Mouse (Mus musculus): ENCODE results near the gene Gm42372.

Gm42372 gene

GRCm38 (mm10) chr7:17009326-17010009 is 26.6 kb downstream of the Gm42372 start:
- DNase-seq, result no peak

DNA sequence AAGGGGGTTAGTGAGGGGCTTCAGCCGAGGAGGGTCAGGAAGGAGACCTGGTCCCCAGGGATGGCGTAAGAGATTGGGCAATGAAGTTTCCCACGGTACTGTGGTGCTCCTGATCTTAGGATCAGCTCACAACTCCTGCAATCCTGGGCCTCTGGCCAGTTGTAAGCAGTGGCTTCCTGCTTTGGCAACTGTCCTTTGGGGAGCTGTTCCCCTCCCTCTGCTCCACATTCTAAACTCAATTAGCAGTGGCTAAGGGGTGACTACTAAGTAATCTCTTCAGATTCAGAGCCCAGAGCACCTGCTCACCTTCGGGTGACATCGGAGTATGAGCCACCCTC is 27.1 kb downstream of the Gm42372 start:
- DNase-seq, result no peak

GRCm38 (mm10) chr7:17011909-17012590 is 29.2 kb downstream of the Gm42372 start:
- peak; percentile 58 for DNase-seq

- DNase-seq, result peak; percentile 47
Measured at GRCm38 (mm10) chr7:17015381-17015780, 32.5 kb downstream of the Gm42372 start.

DNA sequence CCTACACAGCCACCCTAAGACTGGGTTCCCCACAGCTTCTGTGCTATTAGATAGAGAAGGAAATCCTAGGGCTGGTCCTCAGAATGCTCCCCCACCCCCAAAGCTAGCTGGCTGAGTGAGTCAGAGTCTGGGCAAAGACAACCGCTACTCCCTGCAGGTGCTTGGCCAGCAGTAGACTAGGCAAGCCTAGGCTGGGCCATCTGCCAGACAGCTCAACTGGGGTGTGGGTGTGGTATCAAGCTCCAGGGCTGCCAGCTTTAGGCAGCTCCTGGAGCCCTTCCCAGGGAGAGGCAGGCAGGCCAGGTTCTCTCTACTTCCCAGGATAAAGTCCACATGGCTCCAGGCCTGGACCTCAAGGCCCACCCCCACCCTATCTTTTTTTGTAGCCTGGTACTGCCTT is 34.1 kb downstream of the Gm42372 start:
- DNase-seq, result peak; percentile 97

GRCm38 (mm10) chr7:17017921-17018320 is 35.0 kb downstream of the Gm42372 start:
- DNase-seq, result no peak

DNA sequence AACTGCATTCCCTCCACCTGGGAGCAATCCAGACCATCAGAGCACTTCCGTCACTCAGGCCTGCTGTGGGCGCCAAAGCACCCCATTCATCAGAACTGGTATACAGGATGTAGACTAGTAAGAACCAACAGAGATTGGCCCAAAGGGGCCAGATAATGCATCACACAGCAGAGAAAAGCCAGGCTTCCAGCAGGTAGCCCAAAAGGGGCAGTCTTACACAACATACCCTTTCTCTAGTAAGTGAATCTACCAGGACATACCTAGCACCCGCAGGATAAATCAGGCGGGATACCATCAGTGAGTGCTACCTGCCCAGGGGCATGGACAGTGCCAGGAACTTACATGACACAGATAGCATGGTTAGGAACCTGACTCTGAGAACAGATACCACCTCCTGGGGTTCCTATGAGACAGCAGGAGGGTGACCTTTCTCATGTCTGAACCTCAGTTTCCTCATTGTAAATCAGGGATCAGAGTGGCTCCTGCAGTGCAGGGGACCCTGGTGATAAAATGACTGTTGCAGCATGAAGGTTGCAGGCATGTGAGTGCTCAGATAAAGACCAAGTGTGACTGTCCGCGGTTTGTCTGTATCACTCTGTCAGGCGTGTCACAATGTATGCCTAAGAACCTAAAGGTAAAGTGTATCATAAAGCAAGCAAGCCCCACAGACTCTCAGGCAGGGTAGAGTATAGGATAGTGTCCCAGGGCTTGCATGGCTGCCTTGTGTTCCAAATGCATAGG is 36.7 kb downstream of the Gm42372 start:
- peak; percentile 26 for DNase-seq

DNA sequence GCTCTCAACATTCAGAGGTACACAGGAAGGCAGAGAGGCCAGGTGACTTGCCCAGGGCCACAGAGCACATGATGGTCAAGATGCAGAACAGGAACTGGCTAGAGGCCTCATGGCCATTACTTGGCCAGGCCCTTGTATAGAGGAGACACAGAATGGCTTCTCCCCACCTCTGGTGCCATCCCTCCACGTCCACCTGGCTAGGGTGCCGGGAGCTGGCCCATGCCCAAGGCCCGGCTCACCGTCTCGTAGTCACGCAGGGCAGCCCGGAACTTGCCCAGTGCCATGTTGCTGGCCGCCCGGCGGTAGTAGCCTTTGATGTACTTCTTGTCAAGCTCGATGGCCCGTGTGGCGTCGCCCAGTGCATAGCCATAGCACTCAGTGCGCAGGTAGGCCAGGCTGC is 39.3 kb downstream of the Gm42372 start:
- DNase-seq, result peak; percentile 61

DNA sequence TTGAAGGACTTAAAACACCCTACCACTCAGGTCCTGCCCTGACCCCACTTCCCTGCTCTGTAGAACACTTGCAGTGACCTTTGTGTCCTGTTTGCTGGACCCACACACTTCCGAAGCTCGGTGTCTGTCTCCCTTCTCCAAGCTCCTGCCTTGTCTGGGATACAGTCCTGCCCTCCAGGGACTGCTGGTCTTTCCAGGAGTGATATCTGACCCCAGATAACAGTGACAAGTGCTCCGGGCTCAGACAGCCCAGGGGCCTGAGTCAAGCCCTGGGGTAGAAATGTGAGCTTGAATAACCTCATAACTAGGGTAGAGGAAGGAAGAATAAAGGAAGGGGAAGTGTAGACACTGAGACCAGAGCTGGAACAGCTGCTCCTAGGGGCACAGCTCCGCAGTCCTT is 40.8 kb downstream of the Gm42372 start:
- DNase-seq, result peak; percentile 17

DNA sequence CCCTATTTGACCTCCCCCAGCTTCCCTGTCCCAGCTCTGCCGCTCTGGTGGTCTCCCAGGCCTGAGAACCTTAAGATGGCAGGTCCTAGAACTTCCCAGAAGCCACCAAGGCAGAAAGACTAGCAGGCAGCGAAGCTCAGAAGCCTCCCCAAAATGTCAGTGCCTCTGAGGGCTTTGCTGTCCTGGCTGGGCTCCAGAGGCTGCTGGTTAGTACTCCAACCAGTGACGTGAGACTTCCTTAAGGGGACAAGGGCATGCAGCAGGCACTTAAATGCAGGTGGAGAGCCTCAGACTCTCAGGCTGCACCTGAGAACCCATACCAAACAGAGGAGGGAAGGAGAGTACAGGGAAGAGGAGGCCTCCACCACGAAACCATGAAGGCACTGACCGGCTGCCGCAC is 41.3 kb downstream of the Gm42372 start:
- peak; percentile 39 for DNase-seq

- no peak for DNase-seq
Measured at GRCm38 (mm10) chr7:17024814-17025504, 42.1 kb downstream of the Gm42372 start.

DNA sequence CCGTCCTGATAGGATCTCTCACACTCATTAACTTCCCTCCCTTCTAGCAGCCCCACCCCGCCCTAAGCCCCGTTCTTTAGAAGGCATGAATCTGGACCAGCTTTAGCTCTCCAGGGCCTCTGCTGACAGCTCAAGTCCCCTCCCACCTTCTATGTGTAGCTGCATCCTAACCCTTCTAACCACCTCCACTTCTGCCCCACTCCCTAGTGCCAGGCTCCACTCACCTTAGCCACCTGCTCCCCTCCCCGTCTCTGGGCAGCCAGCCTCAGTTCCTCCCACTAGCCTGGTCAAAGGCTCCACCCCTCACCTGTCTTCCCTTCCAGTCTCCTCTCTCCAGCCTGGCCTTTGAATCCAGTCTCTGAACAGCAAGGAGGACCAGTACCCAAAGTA is 42.6 kb downstream of the Gm42372 start:
- DNase-seq, result no peak

GRCm38 (mm10) chr7:17025896-17026622 is 43.2 kb downstream of the Gm42372 start:
- DNase-seq, result peak; percentile 33

DNA sequence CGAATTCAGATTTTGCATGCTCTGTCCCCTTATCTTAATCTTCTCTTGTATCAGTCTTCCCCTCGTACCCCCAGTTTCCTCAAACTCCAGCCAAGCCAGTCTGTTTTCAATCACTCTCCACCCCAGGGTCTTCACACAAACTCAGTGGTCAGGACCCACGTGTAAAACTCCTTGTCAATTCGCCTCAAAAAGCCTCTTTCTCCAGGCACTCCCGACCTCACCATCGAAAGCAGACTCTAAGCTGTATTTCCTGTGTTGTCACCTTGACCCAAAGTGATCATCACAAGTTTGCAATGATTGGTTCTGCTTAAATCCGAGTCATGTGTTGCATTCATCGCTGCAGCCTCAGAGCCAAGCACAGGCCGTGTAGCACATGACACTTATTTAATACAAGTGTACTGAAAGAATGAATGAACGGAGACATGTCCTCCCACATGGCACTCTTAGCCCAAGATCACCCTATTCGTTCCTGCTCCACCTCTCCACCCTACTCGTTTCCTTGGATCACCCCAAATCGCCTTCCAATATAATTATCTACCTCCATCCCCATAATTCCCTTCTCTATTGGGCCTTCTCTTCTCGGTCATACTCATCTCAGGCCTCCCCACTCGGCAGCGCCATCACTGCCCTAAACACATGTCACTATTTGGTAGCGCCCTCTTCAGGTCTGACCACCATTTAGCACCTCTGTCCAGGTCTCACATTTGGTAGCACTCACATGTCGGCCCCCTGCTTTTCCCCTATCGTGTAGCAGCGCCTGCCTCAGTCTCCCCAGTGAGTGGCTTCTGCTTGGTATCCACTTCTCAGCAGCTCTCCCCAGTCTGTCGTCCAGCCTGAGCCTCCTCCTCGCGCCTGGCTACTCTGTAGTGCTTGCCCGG is 44.1 kb downstream of the Gm42372 start:
- peak; percentile 76 for DNase-seq

DNA sequence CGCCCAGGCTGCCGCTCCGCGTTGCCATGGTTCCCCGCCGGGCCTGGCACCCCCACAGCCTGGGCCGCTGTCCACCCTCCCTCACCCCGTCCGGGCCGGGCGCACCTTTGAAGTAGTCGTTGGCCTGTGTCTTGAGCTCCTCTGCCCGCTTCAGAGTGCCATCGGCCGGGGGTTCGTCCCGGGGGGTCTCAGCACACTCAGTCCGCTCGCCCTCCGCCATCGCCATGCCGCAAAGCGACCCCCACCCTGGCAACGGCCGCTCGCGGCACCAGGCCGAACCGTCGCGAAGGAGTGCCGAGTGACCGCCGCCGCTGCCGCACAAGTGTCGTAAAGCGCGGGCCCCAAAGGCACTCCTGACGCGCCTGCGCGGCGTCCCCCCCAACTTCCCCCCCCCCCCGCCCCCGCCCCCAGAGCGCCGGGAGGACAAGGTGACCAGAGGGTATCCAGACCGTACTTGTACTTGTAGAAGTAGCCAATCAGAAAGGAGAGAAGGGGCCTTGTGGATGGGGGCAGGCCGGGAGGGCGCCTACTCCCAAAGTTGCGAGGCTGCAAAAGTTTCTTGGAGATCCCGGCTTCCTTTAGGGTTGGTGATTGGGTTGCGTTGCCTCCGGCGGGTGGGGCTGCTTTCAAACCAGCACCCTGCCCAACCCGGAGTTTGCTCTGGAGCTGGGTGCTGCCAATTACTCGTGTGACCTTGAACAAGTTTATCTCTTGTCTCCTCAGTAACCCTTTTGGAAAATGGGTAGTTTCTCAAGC is 44.9 kb downstream of the Gm42372 start, which contains the start of gene Ppp5c:
Gene Ppp5c, minus strand, starts transcription at position 337 of the 756 bp plus-strand sequence.
- DNase-seq, result peak; percentile 86

- DNase-seq, result no peak
Measured at GRCm38 (mm10) chr7:17028923-17029322, 46.0 kb downstream of the Gm42372 start.

GRCm38 (mm10) chr7:17030239-17030638 is 47.4 kb downstream of the Gm42372 start:
- DNase-seq, result no peak
